Mouse (Mus musculus) forebrain, embryonic 11.5 days (tissue): ENCODE data around the gene R3hdm2. TPM values are rescaled to one million over a fixed set of nuclear protein-coding genes. Genes with fewer than 3 reads are reported as not detected.

Experiments
- ATAC-seq: fragments of 200-750 bp; cut with Nextera tagmentation; replicated peaks from 2 replicates; pipeline ENCODE4 v1.8.0; 2017; ENCODE audit warnings: moderate TSS enrichment; ENCODE audit not compliant: low FRiP score
- DNase-seq: peaks from one replicate; pipeline ENCODE4 v3.0.0-alpha.2; 2017; ENCODE audit warnings: low spot score
- H3K27ac ChIP-seq: fragments of 300-500 bp; sonication (generic); 2 replicates; pipeline ENCODE4 v1.5.1; 2014; ENCODE audit warnings: low read depth, low read length
- H3K27me3 ChIP-seq: fragments of 300-500 bp; sonication (generic); 2 replicates; pipeline ENCODE4 v1.6.1; 2014; ENCODE audit warnings: mild to moderate bottlenecking, low read length, mixed read lengths; ENCODE audit not compliant: control insufficient read depth, insufficient read depth
- H3K36me3 ChIP-seq: fragments of 300-500 bp; sonication (generic); 2 replicates; pipeline ENCODE4 v1.6.1; 2014; ENCODE audit warnings: mild to moderate bottlenecking, low read length, moderate library complexity, mixed read lengths; ENCODE audit not compliant: control insufficient read depth, insufficient read depth
- H3K4me1 ChIP-seq: fragments of 300-500 bp; sonication (generic); replicated peaks from 2 replicates; pipeline ENCODE4 v1.6.1; 2014; ENCODE audit warnings: low read length, mixed read lengths; ENCODE audit not compliant: control insufficient read depth, insufficient read depth
- H3K4me2 ChIP-seq: fragments of 300-500 bp; sonication (generic); 2 replicates; pipeline ENCODE4 v1.6.1; 2014; ENCODE audit warnings: low read depth, mild to moderate bottlenecking, low read length, moderate library complexity, mixed read lengths; ENCODE audit not compliant: severe bottlenecking
- H3K4me3 ChIP-seq: fragments of 300-500 bp; sonication (generic); 2 replicates; pipeline ENCODE4 v1.5.1; 2014; ENCODE audit warnings: low read depth, low read length
- H3K9ac ChIP-seq: fragments of 300-500 bp; sonication (generic); 2 replicates; pipeline ENCODE4 v1.6.1; 2014; ENCODE audit warnings: low read length
- H3K9me3 ChIP-seq: fragments of 300-500 bp; sonication (generic); 2 replicates; pipeline ENCODE4 v1.6.1; 2016; ENCODE audit warnings: low read length, mixed read lengths; ENCODE audit not compliant: control insufficient read depth
- WGBS: fragments of 180-500 bp; shearing (Covaris S2); extraction: QIAGEN DNeasy Blood & Tissue Kit; methylation state at CpG from one replicate; pipeline ENCODE4 v1.1.7; 2014; 5-methylcytosine and 5-hydroxymethylcytosine counted together
- polyA plus RNA-seq: library from polyadenylated mRNA; unstranded; fragments of >200 nt; fragmentation: Nextera tagmentation; extraction: Ambion mirVana; gene quantifications from 2 replicates; pipeline ENCODE4 v1.2.1, GENCODE M21; 2014

The R3hdm2 gene
- polyA plus RNA-seq, 1 experiment from 2014 or later = 44.6 TPM

- Histone ChIP-seq H3K27me3 (peaks cover 66% of the 10 kb centered on the region), H3K9ac (peak overlapping the region; percentile 62), H3K9me3 (no peaks in the 10 kb centered on the region), H3K4me3 (peak overlapping the region; percentile 36), H3K4me1 (peaks cover 54% of the 10 kb centered on the region), H3K36me3 (no peaks in the 10 kb centered on the region), H3K27ac (peak overlapping the region; percentile 80), H3K4me2 (peak overlapping the region; percentile 83)
- DNase-seq = peak; percentile 80
- no peak for ATAC-seq
- WGBS = under 1% methylated on average over 46 of the region's 46 CpGs
Measured at GRCm38 (mm10) chr10:127511634-127512306, 131.6 kb downstream of the R3hdm2 start.

GRCm38 (mm10) chr10:127512307-127512666 is 132.2 kb downstream of the R3hdm2 start:
- Histone ChIP-seq H3K36me3 (no peaks in the 10 kb centered on the region), H3K27me3 (peaks cover 63% of the 10 kb centered on the region), H3K4me2 (peak overlapping the region; percentile 83), H3K9ac (peak overlapping the region; percentile 62; the same call in 1 of the 2 replicates), H3K4me3 (peak overlapping the region; percentile 36), H3K9me3 (no peaks in the 10 kb centered on the region), H3K27ac (peak overlapping the region; percentile 80), H3K4me1 (peaks cover 59% of the 10 kb centered on the region)
- ATAC-seq (no peak), DNase-seq (no peak)
- WGBS = 4% methylated on average over 7 of the region's 7 CpGs

GRCm38 (mm10) chr10:127512813-127513212 is 132.7 kb downstream of the R3hdm2 start:
- Histone ChIP-seq H3K9me3 (no peaks in the 10 kb centered on the region), H3K27me3 (peaks cover 58% of the 10 kb centered on the region), H3K4me3 (0 out of 2 replicates have a peak overlapping the region, but pooled peaks have one; percentile 6), H3K9ac (peak overlapping the region; percentile 37; the same call in 1 of the 2 replicates), H3K36me3 (peaks cover 2% of the 10 kb centered on the region), H3K4me1 (peaks cover 59% of the 10 kb centered on the region), H3K27ac (peak overlapping the region; percentile 80), H3K4me2 (peak overlapping the region; percentile 83)
- WGBS = under 1% methylated on average over 27 of the region's 27 CpGs
- DNase-seq (peak; percentile 99), ATAC-seq (peak; percentile 38)

GRCm38 (mm10) chr10:127513501-127514091 is 133.5 kb downstream of the R3hdm2 start:
- ATAC-seq (peak; percentile 26; the same call in 1 of the 2 replicates), DNase-seq (peak; percentile 86)
- Histone ChIP-seq H3K9me3 (no peaks in the 10 kb centered on the region), H3K9ac (peak overlapping the region; percentile 37), H3K4me2 (peak overlapping the region; percentile 83), H3K4me3 (peak overlapping the region; percentile 6; the same call in 1 of the 2 replicates), H3K27ac (peak overlapping the region; percentile 80), H3K36me3 (peaks cover 9% of the 10 kb centered on the region), H3K27me3 (peaks cover 57% of the 10 kb centered on the region), H3K4me1 (peaks cover 59% of the 10 kb centered on the region)
- under 1% methylated on average over 16 of the region's 16 CpGs for WGBS

GRCm38 (mm10) chr10:127514111-127514698 is 134.1 kb downstream of the R3hdm2 start:
- ATAC-seq (no peak), DNase-seq (peak; percentile 51)
- Histone ChIP-seq H3K4me2 (peak overlapping the region; percentile 83; the same call in 1 of the 2 replicates), H3K36me3 (peaks cover 9% of the 10 kb centered on the region), H3K27me3 (peaks cover 56% of the 10 kb centered on the region), H3K9ac (peak overlapping the region; percentile 24; the same call in 1 of the 2 replicates), H3K9me3 (no peaks in the 10 kb centered on the region), H3K27ac (no peak overlapping the region), H3K4me3 (no peak overlapping the region), H3K4me1 (peaks cover 58% of the 10 kb centered on the region)
- WGBS = 11% methylated on average over 13 of the region's 13 CpGs

- Histone ChIP-seq H3K9ac (peak within 1 kb of the TSS; percentile 24; the same call in 1 of the 2 replicates), H3K27me3 (peaks cover 51% of the 10 kb centered on the region), H3K4me1 (peaks cover 52% of the 10 kb centered on the region), H3K4me2 (peak within 1 kb of the TSS; percentile 83; the same call in 1 of the 2 replicates), H3K36me3 (peaks cover 9% of the 10 kb centered on the region), H3K27ac (no peak within 1 kb of the TSS), H3K4me3 (0 out of 2 replicates have a peak within 1 kb of the TSS, but pooled peaks have one; percentile 6), H3K9me3 (no peaks in the 10 kb centered on the region)
- ATAC-seq (no peak), DNase-seq (peak; percentile 53)
- WGBS = 14% methylated on average over 6 of the region's 6 CpGs
Measured at GRCm38 (mm10) chr10:127514764-127515163, 134.6 kb downstream of the R3hdm2 start, which contains the start of gene Ndufa4l2. Ndufa4l2 (plus strand) TSS chr10:127514967.

GRCm38 (mm10) chr10:127515271-127515982 is 135.3 kb downstream of the R3hdm2 start:
- H3K36me3 ChIP-seq = peaks cover 12% of the 10 kb centered on the region
- H3K4me2 ChIP-seq = no peak overlapping the region
- no peak overlapping the region for H3K9ac ChIP-seq
- no peak overlapping the region for H3K4me3 ChIP-seq
- H3K9me3 ChIP-seq = no peaks in the 10 kb centered on the region
- 25% methylated on average over 9 of the region's 9 CpGs for WGBS
- ATAC-seq (no peak), DNase-seq (peak; percentile 58)
- H3K4me1 ChIP-seq = peaks cover 47% of the 10 kb centered on the region
- no peak overlapping the region for H3K27ac ChIP-seq
- H3K27me3 ChIP-seq = peaks cover 45% of the 10 kb centered on the region

GRCm38 (mm10) chr10:127515983-127516459 is 135.9 kb downstream of the R3hdm2 start:
- peak overlapping the region; percentile 16 for H3K9ac ChIP-seq
- H3K4me3 ChIP-seq = no peak overlapping the region
- WGBS = 13% methylated on average over 8 of the region's 8 CpGs
- H3K36me3 ChIP-seq = peaks cover 12% of the 10 kb centered on the region
- H3K27ac ChIP-seq = no peak overlapping the region
- ATAC-seq = no peak
- H3K27me3 ChIP-seq = peaks cover 39% of the 10 kb centered on the region
- no peak for DNase-seq
- H3K4me1 ChIP-seq = peaks cover 42% of the 10 kb centered on the region
- H3K4me2 ChIP-seq = peak overlapping the region; percentile 33
- no peaks in the 10 kb centered on the region for H3K9me3 ChIP-seq
